Mouse (Mus musculus) heart, adult 18-20 months (tissue): ENCODE data around the gene Nampt. TPM values are rescaled to one million over a fixed set of nuclear protein-coding genes. Genes with fewer than 3 reads are reported as not detected.
"Not testable (repeated sequence)": the region's sequence is repeated elsewhere in the genome, so short reads cannot be mapped to it uniquely, and the experiment has no call there.

Source experiments
- DNase-seq, 2 experiments: peaks; one replicate each; pipeline ENCODE4 v3.0.0; 2021 to 2022; ENCODE audit warnings: mixed read lengths in 1 of 2
- total RNA-seq, 2 experiments: library from RNA; stranded (reverse); gene quantifications; 2 replicates each; pipeline ENCODE4 v1.2.3; 2021

Nampt gene
- total RNA-seq, 2 experiments from 2014 or later, result 127 to 137 TPM

- DNase-seq, result no peak
Observed at GRCm38 (mm10) chr12:32838954-32839353, 19.6 kb downstream of the Nampt start.

- DNase-seq, result no peak
Observed at GRCm38 (mm10) chr12:32841442-32841900, 22.1 kb downstream of the Nampt start.

GRCm38 (mm10) chr12:32846325-32846724, 27.0 kb downstream of the Nampt start:
- no peak for DNase-seq

GRCm38 (mm10) chr12:32853757-32854156, 34.4 kb downstream of the Nampt start:
- DNase-seq, result no peak

- peak; percentile 69 to 83 for DNase-seq
Observed at GRCm38 (mm10) chr12:32854866-32855265, 35.5 kb downstream of the Nampt start.

GRCm38 (mm10) chr12:32855398-32855797, 36.1 kb downstream of the Nampt start:
- DNase-seq, result peak; percentile 76 to 78

GRCm38 (mm10) chr12:32856707-32857511, 37.6 kb downstream of the Nampt start:
- DNase-seq, result peak; percentile 78 to 84

- DNase-seq, result no peak
Observed at GRCm38 (mm10) chr12:32858444-32858843, 39.1 kb downstream of the Nampt start.

- DNase-seq, result no peak
Observed at GRCm38 (mm10) chr12:32860820-32861219, 41.5 kb downstream of the Nampt start.

- no peak for DNase-seq
Observed at GRCm38 (mm10) chr12:32870815-32871214, 51.5 kb downstream of the Nampt start.

- no peak for DNase-seq
Observed at GRCm38 (mm10) chr12:32877500-32877899, 58.2 kb downstream of the Nampt start.

- DNase-seq, result peak in 1 of 2 experiments; percentile 69
Observed at GRCm38 (mm10) chr12:32877964-32878571, 58.7 kb downstream of the Nampt start.

GRCm38 (mm10) chr12:32879371-32879770, 60.0 kb downstream of the Nampt start:
- no peak for DNase-seq

- DNase-seq, result peak; percentile 79 to 91
Observed at GRCm38 (mm10) chr12:32884356-32884755, 65.0 kb downstream of the Nampt start.

GRCm38 (mm10) chr12:32885041-32885440, 65.7 kb downstream of the Nampt start:
- DNase-seq, result peak; percentile 51 to 54

- no peak for DNase-seq
Observed at GRCm38 (mm10) chr12:32886353-32886752, 67.0 kb downstream of the Nampt start.

GRCm38 (mm10) chr12:32888226-32888625, 68.9 kb downstream of the Nampt start:
- DNase-seq, result no peak

- peak; percentile 41 for DNase-seq
Observed at GRCm38 (mm10) chr12:32889846-32890245, 70.5 kb downstream of the Nampt start.

- peak; percentile 57 to 79 for DNase-seq
Observed at GRCm38 (mm10) chr12:32890455-32890854, 71.1 kb downstream of the Nampt start.

GRCm38 (mm10) chr12:32891271-32891670, 71.9 kb downstream of the Nampt start:
- not testable (repeated sequence) for DNase-seq

GRCm38 (mm10) chr12:32893212-32893611, 73.9 kb downstream of the Nampt start:
- DNase-seq, result no peak

GRCm38 (mm10) chr12:32895806-32896205, 76.5 kb downstream of the Nampt start:
- no peak for DNase-seq

- peak; percentile 70 to 74 for DNase-seq
Observed at GRCm38 (mm10) chr12:32896496-32896895, 77.2 kb downstream of the Nampt start.
